Mouse (Mus musculus) small intestine, adult 2 months (tissue): ENCODE results near the gene Slc22a6. TPM values are rescaled to one million over a fixed set of nuclear protein-coding genes. Genes with fewer than 3 reads are reported as not detected.

Experiments
- H3K27ac ChIP-seq: fragments of 200-500 bp; 2 replicates; pipeline ENCODE4 v1.5.1; 2012; ENCODE audit warnings: low read depth, low read length, control low read depth, inconsistent platforms; ENCODE audit not compliant: insufficient read depth
- H3K27me3 ChIP-seq: fragments of 200-500 bp; 2 replicates; pipeline ENCODE4 v1.6.1; 2012; ENCODE audit warnings: mild to moderate bottlenecking, moderate library complexity, low read length, inconsistent platforms; ENCODE audit not compliant: control insufficient read depth, insufficient read depth
- H3K36me3 ChIP-seq: fragments of 200-500 bp; 2 replicates; pipeline ENCODE4 v1.6.1; 2012; ENCODE audit warnings: mild to moderate bottlenecking, low read length, control low read depth, inconsistent platforms; ENCODE audit not compliant: control insufficient read depth, insufficient read depth
- H3K4me1 ChIP-seq: fragments of 200-500 bp; 2 replicates; pipeline ENCODE4 v1.6.1; 2012; ENCODE audit warnings: low read length, inconsistent platforms, mixed read lengths; ENCODE audit not compliant: control insufficient read depth, insufficient read depth, insufficient read length
- H3K4me3 ChIP-seq: fragments of 200-500 bp; 2 replicates; pipeline ENCODE4 v1.5.1; 2012; ENCODE audit warnings: low read depth, mild to moderate bottlenecking, control low read depth, inconsistent platforms, low read length, moderate library complexity
- CTCF ChIP-seq: fragments of 200-500 bp; IDR thresholded peaks from 2 replicates; pipeline ENCODE4 v1.5.1; 2012; ENCODE audit warnings: low read depth, mild to moderate bottlenecking, control low read depth, inconsistent platforms, low read length, moderate library complexity, mixed read lengths; ENCODE audit not compliant: insufficient replicate concordance, insufficient read length; ENCODE audit errors: extremely low read depth
- POLR2A ChIP-seq: fragments of 200-500 bp; IDR thresholded peaks from 2 replicates; pipeline ENCODE4 v1.6.1; 2012; ENCODE audit warnings: low read depth, mild to moderate bottlenecking, control low read depth, inconsistent platforms, low read length, moderate library complexity
- WGBS: fragments of 180-500 bp; shearing (Covaris S2); methylation state at CpG from one replicate; pipeline ENCODE4 v1.1.7; 2018; 5-methylcytosine and 5-hydroxymethylcytosine counted together
- polyA plus RNA-seq: library from polyadenylated mRNA; depleted of rRNA; stranded (reverse); fragments of >200 nt; gene quantifications from 2 replicates; pipeline ENCODE4 v1.2.3, GENCODE M21; 2012

Gene Slc22a6
- polyA plus RNA-seq, 1 experiment: not detected

DNA sequence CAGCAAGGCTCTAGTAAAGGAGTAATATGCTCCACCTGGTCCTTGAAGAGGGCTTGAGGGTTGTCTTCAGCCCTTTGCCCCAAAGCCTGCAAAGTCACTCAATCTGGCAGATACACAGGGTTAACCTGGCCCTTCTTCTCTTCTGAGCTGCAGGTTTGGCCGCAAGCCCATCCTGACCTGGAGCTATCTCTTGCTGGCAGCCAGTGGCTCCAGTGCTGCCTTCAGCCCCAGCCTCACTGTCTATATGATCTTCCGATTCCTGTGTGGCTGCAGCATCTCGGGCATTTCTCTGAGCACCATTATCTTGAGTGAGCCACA is 12.6 kb upstream of the Slc22a6 start:
- no peaks in the 10 kb centered on the region for H3K36me3 ChIP-seq
- WGBS: 72% methylated on average over 3 of the region's 3 CpGs
- no peak overlapping the region for H3K27ac ChIP-seq
- no peaks in the 10 kb centered on the region for H3K27me3 ChIP-seq
- TF ChIP-seq CTCF: no peak
- no peak for TF ChIP-seq POLR2A
- no peak overlapping the region for H3K4me3 ChIP-seq
- H3K4me1 ChIP-seq: no peaks in the 10 kb centered on the region

DNA sequence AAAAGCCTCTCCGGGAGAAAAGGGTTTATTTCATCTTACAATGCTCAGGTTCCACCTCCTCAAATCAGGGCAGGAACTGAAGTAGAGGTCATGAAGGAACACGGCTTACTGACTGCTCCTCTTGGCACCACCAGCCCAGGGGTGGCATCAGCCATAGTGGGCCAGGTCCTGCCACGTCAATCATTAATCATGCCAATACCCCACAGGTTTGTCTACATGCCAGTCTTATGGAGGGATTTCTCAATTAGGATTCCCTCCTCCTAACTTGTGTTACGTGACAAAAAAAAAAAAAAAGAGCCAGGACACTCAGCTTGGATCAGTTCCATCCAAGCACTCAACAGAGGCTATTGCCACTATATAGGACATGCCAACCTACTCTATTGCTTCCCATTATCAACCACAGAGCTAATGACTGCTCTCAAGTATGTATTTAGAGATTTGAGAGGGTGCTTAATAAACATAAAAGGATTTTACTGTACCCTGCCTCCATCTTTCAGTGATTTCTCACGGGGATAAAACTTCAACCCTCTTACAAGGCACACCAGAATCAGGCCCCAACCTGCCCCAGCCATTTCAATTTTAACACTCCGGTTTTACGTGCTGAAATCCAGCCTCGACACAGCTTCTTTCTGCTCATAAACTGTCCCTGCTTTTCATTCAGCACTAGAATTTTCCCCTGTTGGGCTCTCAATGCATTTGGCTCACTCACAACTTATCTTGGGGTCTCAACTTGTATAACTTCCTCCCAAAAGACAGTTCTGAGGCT is 6.3 kb upstream of the Slc22a6 start:
- no peak overlapping the region for H3K4me3 ChIP-seq
- H3K27me3 ChIP-seq: no peaks in the 10 kb centered on the region
- H3K27ac ChIP-seq: no peak overlapping the region
- H3K4me1 ChIP-seq: no peaks in the 10 kb centered on the region
- no peaks in the 10 kb centered on the region for H3K36me3 ChIP-seq
- TF ChIP-seq POLR2A: no peak
- TF ChIP-seq CTCF: no peak
- 83% methylated on average over 8 of the region's 8 CpGs for WGBS

DNA sequence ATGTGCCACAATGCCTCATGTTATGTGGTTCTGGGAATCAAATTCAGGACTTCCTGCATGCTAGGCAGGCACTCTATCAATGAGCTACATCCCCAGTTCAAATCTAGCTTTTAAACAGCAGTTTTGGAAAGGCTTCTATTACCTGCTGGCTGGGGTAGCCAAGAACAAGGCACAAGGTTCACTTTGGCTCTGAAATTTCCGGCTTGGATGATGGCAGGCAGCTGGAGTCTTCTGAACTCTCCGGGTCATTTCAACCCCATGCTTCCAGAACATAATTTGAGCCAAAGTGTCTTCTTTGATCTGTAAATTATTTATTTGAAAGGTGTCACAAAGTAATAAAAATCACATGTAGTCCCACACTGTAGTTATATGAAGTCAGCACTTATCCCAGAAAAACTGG is 4.7 kb upstream of the Slc22a6 start:
- no peak overlapping the region for H3K4me3 ChIP-seq
- TF ChIP-seq POLR2A: no peak
- TF ChIP-seq CTCF: no peak
- H3K36me3 ChIP-seq: no peaks in the 10 kb centered on the region
- H3K27me3 ChIP-seq: no peaks in the 10 kb centered on the region
- 31% methylated on average over 2 of the region's 2 CpGs for WGBS
- no peaks in the 10 kb centered on the region for H3K4me1 ChIP-seq
- H3K27ac ChIP-seq: no peak overlapping the region

DNA sequence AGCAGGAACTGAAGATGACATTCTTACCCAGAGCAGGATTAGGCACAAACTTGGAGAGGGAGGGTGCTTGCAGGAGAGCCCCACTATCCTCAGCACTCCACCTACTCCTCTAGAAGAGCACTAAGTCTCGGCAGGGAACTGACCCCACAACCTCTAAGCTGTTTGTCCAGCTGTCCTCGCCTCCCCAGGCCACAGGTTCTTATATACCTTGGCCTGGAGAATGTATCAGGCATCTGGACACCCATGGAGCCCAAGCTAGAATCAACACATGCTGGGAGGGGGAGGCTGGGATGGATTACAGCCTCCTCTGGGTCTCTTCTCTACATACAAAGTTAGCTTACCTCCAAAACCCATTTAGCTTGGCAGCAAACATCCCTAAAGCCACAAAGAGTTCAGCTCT is 3.5 kb upstream of the Slc22a6 start:
- no peaks in the 10 kb centered on the region for H3K4me1 ChIP-seq
- H3K27me3 ChIP-seq: no peaks in the 10 kb centered on the region
- WGBS: 70% methylated on average over 2 of the region's 2 CpGs
- H3K36me3 ChIP-seq: no peaks in the 10 kb centered on the region
- no peak overlapping the region for H3K27ac ChIP-seq
- TF ChIP-seq POLR2A (no peak), CTCF (no peak)
- no peak overlapping the region for H3K4me3 ChIP-seq

DNA sequence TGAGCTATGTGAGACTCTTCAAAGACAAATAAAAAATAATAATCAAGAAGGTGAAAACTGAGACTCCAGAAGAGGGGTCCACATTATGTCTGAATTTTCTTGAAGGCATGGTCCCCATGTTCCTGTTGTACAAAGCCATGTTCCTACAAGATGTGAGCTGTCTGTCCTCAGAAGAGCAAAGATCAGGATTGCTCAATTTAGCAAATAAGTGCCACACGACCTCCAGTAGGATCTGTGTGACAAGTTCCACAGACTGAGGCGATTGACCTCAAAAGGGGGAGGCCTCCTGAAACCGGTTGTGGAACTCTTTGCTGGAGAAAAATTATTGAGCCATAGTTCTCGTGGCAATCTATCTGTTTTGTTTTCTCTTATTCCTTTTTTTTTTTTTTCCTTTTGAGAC is 1.5 kb upstream of the Slc22a6 start:
- no peaks in the 10 kb centered on the region for H3K27me3 ChIP-seq
- WGBS: 28% methylated on average over 4 of the region's 4 CpGs
- no peak overlapping the region for H3K4me3 ChIP-seq
- no peaks in the 10 kb centered on the region for H3K36me3 ChIP-seq
- H3K27ac ChIP-seq: no peak overlapping the region
- H3K4me1 ChIP-seq: no peaks in the 10 kb centered on the region
- TF ChIP-seq POLR2A (no peak), CTCF (no peak)

DNA sequence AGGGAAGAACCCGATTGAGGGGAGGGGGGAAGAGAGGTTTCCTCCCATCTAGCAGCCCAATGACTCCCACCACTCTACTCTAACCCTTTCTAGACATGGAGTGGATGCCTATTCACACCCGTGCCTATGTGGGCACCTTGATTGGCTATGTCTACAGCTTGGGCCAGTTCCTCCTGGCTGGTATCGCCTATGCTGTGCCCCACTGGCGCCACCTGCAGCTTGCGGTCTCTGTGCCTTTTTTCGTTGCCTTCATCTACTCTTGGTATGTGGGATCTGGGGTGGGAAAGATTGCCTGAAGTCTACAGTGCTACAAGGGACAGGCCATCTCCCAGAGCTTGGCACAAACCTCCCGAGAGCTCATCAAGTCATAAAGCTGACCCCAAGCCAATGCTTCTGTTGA is 3.3 kb downstream of the Slc22a6 start:
- H3K27me3 ChIP-seq: no peaks in the 10 kb centered on the region
- TF ChIP-seq CTCF: no peak
- no peak for TF ChIP-seq POLR2A
- no peaks in the 10 kb centered on the region for H3K4me1 ChIP-seq
- no peak overlapping the region for H3K4me3 ChIP-seq
- H3K36me3 ChIP-seq: no peaks in the 10 kb centered on the region
- 92% methylated on average over 7 of the region's 7 CpGs for WGBS
- no peak overlapping the region for H3K27ac ChIP-seq

DNA sequence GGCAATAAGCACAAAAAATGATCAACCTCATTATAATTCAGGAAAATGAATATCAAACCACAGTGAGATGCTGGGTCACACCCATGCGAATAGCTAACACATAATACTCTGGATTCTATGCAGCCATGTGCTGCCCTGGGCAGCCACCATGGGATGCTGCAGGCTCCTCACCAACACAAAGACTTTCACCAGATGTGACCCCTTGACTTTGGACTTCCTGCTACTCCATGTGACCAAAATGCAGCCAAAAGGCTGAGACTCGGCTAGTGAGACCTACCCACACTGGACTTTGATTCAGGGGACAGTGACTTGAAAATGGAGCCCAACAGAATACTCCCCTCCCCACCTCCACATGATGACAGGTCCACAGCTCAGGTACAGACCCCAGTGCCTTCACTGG is 12.4 kb downstream of the Slc22a6 start:
- no peak overlapping the region for H3K27ac ChIP-seq
- H3K27me3 ChIP-seq: no peaks in the 10 kb centered on the region
- WGBS: 53% methylated on average over 2 of the region's 2 CpGs
- TF ChIP-seq CTCF: no peak
- no peak for TF ChIP-seq POLR2A
- H3K4me1 ChIP-seq: peaks cover 7% of the 10 kb centered on the region; the same call in 1 of the 2 replicates
- no peak overlapping the region for H3K4me3 ChIP-seq
- no peaks in the 10 kb centered on the region for H3K36me3 ChIP-seq
